Mouse (Mus musculus): ENCODE measurements around the gene Hace1.

DNA sequence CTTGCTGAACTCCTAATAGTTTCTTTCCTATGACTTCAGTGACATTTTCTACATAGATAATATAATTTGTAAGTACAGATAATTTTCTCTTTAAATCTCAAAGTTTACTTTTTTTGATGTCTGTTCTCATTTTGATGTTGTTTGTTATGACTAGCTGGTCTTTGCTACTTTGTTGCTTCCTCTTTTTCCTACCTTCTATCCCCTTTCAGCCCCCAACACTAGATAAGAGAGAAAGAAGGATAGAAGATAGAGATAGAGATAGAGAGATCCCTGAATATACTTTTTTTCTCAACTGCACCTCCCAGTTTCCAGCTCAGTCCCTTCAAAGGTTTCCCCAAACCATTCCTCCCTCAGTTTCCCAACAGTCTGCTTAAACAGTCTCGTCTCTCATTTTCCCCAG is 33.1 kb downstream of the Hace1 start:
- TF ChIP-seq CTCF (IDR thresholded peaks at IDR 0.05; ENCODE audit: low read depth, low read length) (no peak), POLR2A (IDR thresholded peaks at IDR 0.05; ENCODE audit: extremely low read depth, insufficient read depth, low read length) (no peak)

Data from liver, adult 2 months (tissue).